Mouse (Mus musculus) limb, embryonic 14.5 days (tissue): ENCODE data around the gene Dcaf17. TPM values are rescaled to one million over a fixed set of nuclear protein-coding genes. Genes with fewer than 3 reads are reported as not detected.

Experiments used
- ATAC-seq: fragments of 200-750 bp; cut with Nextera tagmentation; 2 replicates; pipeline ENCODE4 v1.8.0; 2017; ENCODE audit warnings: low read depth, moderate number of reproducible peaks, moderate TSS enrichment; ENCODE audit not compliant: low FRiP score
- DNase-seq: peaks from one replicate; pipeline ENCODE4 v3.0.0-alpha.2; 2015; ENCODE audit warnings: low spot score
- H3K27ac ChIP-seq: fragments of 300-500 bp; sonication (generic); replicated peaks from 2 replicates; pipeline ENCODE4 v1.5.1; 2014; ENCODE audit warnings: low read depth, mild to moderate bottlenecking, low read length, moderate library complexity, mixed read lengths
- H3K27me3 ChIP-seq: fragments of 300-500 bp; sonication (generic); 2 replicates; pipeline ENCODE4 v1.6.1; 2014; ENCODE audit warnings: low read length, mixed read lengths; ENCODE audit not compliant: control insufficient read depth, insufficient read depth
- H3K36me3 ChIP-seq: fragments of 300-500 bp; sonication (generic); 2 replicates; pipeline ENCODE4 v1.6.1; 2014; ENCODE audit warnings: mild to moderate bottlenecking, low read length, moderate library complexity, mixed read lengths; ENCODE audit not compliant: control insufficient read depth, insufficient read depth
- H3K4me1 ChIP-seq: fragments of 300-500 bp; sonication (generic); 2 replicates; pipeline ENCODE4 v1.6.1; 2014; ENCODE audit warnings: antibody characterized with exemption, low read length, mixed read lengths; ENCODE audit not compliant: control insufficient read depth, insufficient read depth
- H3K4me2 ChIP-seq: fragments of 300-500 bp; sonication (generic); replicated peaks from 2 replicates; pipeline ENCODE4 v1.6.1; 2014; ENCODE audit warnings: low read depth, mild to moderate bottlenecking, low read length, moderate library complexity; ENCODE audit not compliant: severe bottlenecking
- H3K4me3 ChIP-seq: fragments of 300-500 bp; sonication (generic); replicated peaks from 2 replicates; pipeline ENCODE4 v1.5.1; 2014; ENCODE audit warnings: low read length
- H3K9ac ChIP-seq: fragments of 300-500 bp; sonication (generic); 2 replicates; pipeline ENCODE4 v1.6.1; 2014; ENCODE audit warnings: mild to moderate bottlenecking, low read depth, low read length, moderate library complexity; ENCODE audit not compliant: severe bottlenecking
- H3K9me3 ChIP-seq: fragments of 300-500 bp; sonication (generic); 2 replicates; pipeline ENCODE4 v1.6.1; 2016; ENCODE audit warnings: low read length; ENCODE audit not compliant: control insufficient read depth
- POLR2A ChIP-seq: fragments of 200-500 bp; IDR thresholded peaks from 2 replicates; pipeline ENCODE4 v1.8.0; 2012; ENCODE audit warnings: inconsistent platforms, mild to moderate bottlenecking, moderate library complexity, borderline replicate concordance; ENCODE audit not compliant: insufficient read depth, insufficient read length; ENCODE audit errors: extremely low read depth
- WGBS: fragments of 180-500 bp; shearing (Covaris S2); extraction: QIAGEN DNeasy Blood & Tissue Kit; methylation state at CpG from one replicate; pipeline ENCODE4 v1.1.7; 2014; 5-methylcytosine and 5-hydroxymethylcytosine counted together
- polyA plus RNA-seq, 2 experiments: library from polyadenylated mRNA; depleted of rRNA in 1 of 2; stranded (reverse) in 1 of 2; unstranded in 1 of 2; fragments of >200 nt; fragmentation: Nextera tagmentation in 1 of 2; extraction: Ambion mirVana in 1 of 2; gene quantifications; 2 replicates each; pipeline versions ENCODE4 v1.2.1 to v1.2.3; 2012 to 2014

The Dcaf17 gene
- polyA plus RNA-seq, 2 experiments = 7.2 to 26.0 TPM

DNA sequence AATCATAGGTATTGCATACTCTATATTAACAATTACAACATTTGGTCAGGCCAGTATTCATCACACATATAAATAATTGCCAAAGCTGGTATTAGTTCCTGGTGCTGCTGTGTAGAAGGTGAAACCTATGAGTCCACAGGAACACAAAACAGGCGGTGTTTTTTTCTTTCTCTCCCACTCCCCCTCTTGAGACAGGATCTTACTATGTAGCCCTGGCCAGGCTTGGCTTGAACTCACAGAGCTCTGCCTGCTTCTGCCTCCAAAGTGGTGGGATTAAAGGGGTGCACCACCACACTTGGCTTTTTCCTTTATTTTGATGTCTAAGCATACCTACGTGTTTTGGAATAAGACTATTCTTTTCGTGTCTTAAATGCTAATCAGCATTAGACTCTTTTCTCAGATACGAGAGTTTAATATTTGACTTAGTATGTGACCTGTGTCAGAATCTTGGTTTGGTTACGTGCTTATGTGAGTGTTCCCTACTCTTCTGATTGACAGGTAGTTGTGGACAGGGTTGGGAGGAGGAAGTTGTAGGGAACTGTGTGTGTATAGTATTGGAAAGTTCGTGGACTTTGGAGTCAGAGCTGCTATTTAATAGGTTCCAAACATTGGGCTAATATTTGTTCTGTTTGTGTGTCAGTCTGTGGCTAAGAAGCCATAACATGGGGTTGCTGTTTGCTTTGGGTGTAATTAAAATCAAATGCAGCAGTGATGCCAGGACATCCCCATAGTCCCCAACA, 28.5 kb downstream of the Dcaf17 start:
- peaks cover 28% of the 10 kb centered on the region for H3K36me3 ChIP-seq
- H3K9ac ChIP-seq = no peak overlapping the region
- TF ChIP-seq POLR2A = no peak
- no peaks in the 10 kb centered on the region for H3K4me1 ChIP-seq
- WGBS = 93% methylated on average over 6 of the region's 6 CpGs
- ATAC-seq (no peak), DNase-seq (no peak)
- H3K4me3 ChIP-seq = no peak overlapping the region
- H3K27me3 ChIP-seq = no peaks in the 10 kb centered on the region
- H3K4me2 ChIP-seq = no peak overlapping the region
- H3K9me3 ChIP-seq = no peaks in the 10 kb centered on the region
- no peak overlapping the region for H3K27ac ChIP-seq

DNA sequence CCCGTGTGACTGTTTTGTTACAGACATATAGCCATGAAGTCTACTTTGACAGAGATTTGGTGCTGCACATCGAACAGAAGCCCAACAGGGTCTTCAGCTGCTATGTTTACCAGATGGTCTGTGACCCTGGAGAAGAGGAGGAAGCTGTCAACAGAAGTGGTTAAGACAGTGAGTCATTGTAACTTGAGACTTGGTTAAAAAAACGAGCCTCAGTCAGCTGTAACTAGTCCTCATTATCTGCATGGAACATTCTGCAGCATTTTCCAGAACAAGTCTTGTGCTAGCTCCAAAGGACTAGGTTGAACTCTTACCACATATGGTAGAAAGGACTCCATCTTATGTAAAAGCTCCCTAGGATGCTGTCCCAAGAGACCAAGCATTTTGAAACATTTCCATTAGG, 34.6 kb downstream of the Dcaf17 start:
- H3K27me3 ChIP-seq = no peaks in the 10 kb centered on the region
- H3K4me3 ChIP-seq = no peak overlapping the region
- no peak overlapping the region for H3K4me2 ChIP-seq
- no peak overlapping the region for H3K9ac ChIP-seq
- H3K36me3 ChIP-seq = peaks cover 19% of the 10 kb centered on the region
- 56% methylated on average over 3 of the region's 3 CpGs for WGBS
- TF ChIP-seq POLR2A = no peak
- ATAC-seq = no peak
- no peak overlapping the region for H3K27ac ChIP-seq
- no peak for DNase-seq
- no peaks in the 10 kb centered on the region for H3K9me3 ChIP-seq
- no peaks in the 10 kb centered on the region for H3K4me1 ChIP-seq

DNA sequence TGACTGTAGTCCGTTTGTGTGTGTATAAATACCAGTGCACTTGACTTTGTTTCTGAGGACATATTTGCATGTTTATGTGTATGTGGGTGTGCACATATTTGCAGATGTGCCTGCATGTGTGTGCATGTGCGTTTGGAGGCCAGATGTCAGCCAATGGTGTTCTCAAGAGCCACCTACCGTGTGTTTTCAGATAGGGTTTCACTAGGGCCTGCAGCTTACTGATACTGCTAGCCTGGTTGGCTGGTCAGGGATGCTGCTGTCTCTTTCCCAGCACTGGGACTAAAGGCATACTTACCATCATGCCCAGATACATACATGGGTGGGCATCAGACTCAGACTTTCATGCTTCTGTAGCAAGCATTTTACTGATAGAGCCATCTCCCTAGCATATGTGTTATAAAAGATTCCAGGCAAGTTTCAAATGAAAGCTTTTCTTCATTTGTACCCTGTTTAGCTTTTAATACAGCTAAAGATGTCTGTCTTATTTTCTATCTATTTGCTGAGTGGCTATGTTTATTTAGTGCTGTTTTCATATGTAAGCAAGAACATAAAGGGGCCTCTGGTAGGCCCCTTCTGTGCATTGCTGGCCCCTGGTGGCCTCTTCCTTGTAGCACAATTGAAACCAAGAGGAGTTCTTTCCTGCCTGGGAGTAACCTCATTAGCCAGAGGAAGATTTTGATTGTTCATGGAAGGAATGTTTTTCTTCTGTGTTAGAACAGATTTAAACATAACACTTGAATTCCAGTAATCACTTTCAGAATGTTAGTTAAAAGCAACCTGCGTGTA, 35.7 kb downstream of the Dcaf17 start:
- H3K4me2 ChIP-seq = no peak overlapping the region
- no peak for ATAC-seq
- no peak overlapping the region for H3K4me3 ChIP-seq
- H3K27me3 ChIP-seq = no peaks in the 10 kb centered on the region
- DNase-seq = no peak
- TF ChIP-seq POLR2A = no peak
- no peak overlapping the region for H3K9ac ChIP-seq
- H3K27ac ChIP-seq = no peak overlapping the region
- no peaks in the 10 kb centered on the region for H3K4me1 ChIP-seq
- WGBS = 73% methylated on average over 4 of the region's 4 CpGs
- no peaks in the 10 kb centered on the region for H3K9me3 ChIP-seq
- peaks cover 19% of the 10 kb centered on the region for H3K36me3 ChIP-seq

DNA sequence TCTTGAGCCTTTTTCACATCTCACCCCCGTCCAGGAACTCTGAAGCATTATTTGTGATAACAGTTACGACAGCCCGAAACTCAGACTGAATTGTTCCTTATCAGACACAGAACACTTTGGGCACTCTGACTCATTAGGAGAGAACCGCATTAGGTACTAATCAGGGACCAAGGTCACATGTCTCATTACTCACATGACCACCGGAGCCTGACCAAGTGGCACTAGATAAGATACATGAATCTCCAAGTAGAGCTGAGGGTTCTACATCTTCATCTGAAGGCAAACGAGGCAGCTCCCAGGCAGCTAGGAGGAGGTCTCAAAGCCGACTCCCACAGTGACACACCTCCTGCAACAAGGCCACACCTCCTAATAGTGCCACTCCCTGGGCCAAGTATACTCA, 41.0 kb downstream of the Dcaf17 start:
- no peaks in the 10 kb centered on the region for H3K4me1 ChIP-seq
- H3K9me3 ChIP-seq = no peaks in the 10 kb centered on the region
- ATAC-seq = no peak
- no peak overlapping the region for H3K27ac ChIP-seq
- DNase-seq = no peak
- no peak overlapping the region for H3K9ac ChIP-seq
- no peak overlapping the region for H3K4me2 ChIP-seq
- TF ChIP-seq POLR2A = no peak
- WGBS = 83% methylated on average over 7 of the region's 7 CpGs
- no peak overlapping the region for H3K4me3 ChIP-seq
- peaks cover 3% of the 10 kb centered on the region; the same call in 1 of the 2 replicates for H3K36me3 ChIP-seq
- H3K27me3 ChIP-seq = no peaks in the 10 kb centered on the region

DNA sequence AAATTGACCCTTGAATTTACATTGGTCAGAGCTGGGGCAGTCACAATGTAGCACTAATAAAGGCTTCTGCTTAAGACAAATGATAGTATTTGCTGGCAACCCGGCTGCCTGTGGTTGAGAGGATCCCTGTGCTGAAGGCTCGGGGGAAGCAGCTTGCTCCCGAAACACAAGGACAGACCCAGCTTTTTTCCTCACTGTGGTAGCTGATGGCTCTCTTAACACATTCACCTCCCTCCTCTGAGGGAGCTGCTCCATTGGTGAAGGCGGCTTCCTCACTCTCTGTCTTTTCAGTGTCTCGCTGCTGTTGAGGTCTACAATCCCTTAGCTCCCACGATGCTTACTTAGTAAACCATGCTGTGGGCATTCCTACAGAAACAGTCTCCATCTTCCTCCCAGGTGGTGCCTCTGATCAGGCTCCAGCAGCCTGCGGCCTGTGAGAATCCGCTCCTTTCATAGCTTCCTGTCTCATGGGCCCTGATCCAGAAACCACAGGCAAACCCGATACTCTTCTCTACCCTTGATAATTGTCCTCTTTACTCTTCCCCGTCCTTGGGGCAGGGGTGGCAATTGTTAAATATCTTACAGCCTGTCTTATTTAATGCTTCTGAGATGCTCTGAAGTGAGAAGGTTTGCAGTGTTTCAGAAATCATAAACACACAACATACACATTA, 47.6 kb downstream of the Dcaf17 start:
- Histone ChIP-seq H3K36me3 (no peaks in the 10 kb centered on the region), H3K4me3 (no peak overlapping the region), H3K27me3 (no peaks in the 10 kb centered on the region), H3K4me1 (0 out of 2 replicates have a peak, but pooled peaks cover 5% of the 10 kb centered on the region), H3K27ac (no peak overlapping the region), H3K4me2 (no peak overlapping the region), H3K9me3 (no peaks in the 10 kb centered on the region), H3K9ac (no peak overlapping the region)
- 71% methylated on average over 10 of the region's 10 CpGs for WGBS
- DNase-seq (no peak), ATAC-seq (no peak)
- no peak for TF ChIP-seq POLR2A
